Mouse (Mus musculus) heart, embryonic 14.5 days (tissue): ENCODE measurements around the gene Atf6. TPM values are rescaled to one million over a fixed set of nuclear protein-coding genes. Genes with fewer than 3 reads are reported as not detected.

ENCODE experiments used
- ATAC-seq: fragments of 200-750 bp; cut with Nextera tagmentation; 2 replicates; pipeline ENCODE4 v1.8.0; 2017; ENCODE audit warnings: low read depth, moderate TSS enrichment; ENCODE audit not compliant: insufficient number of reproducible peaks, insufficient read depth, low FRiP score
- H3K27ac ChIP-seq, 2 experiments: fragments of 200-500 bp in 1 of 2; fragments of 300-500 bp in 1 of 2; sonication (generic) in 1 of 2; replicated peaks in 1 of 2; 2 replicates each; pipeline ENCODE4 v1.5.1; 2012 to 2014; ENCODE audit warnings: low read depth in 2 of 2, low read length in 2 of 2, control low read depth in 1 of 2, mild to moderate bottlenecking in 1 of 2, mixed read lengths in 1 of 2; ENCODE audit not compliant: control insufficient read depth in 1 of 2, insufficient read depth in 1 of 2
- H3K27me3 ChIP-seq: fragments of 300-500 bp; sonication (generic); 2 replicates; pipeline ENCODE4 v1.6.1; 2014; ENCODE audit warnings: mild to moderate bottlenecking, low read length, control low read depth; ENCODE audit not compliant: control insufficient read depth, insufficient read depth
- H3K36me3 ChIP-seq: fragments of 300-500 bp; sonication (generic); 2 replicates; pipeline ENCODE4 v1.6.1; 2014; ENCODE audit warnings: mild to moderate bottlenecking, control low read depth, low read length, mixed read lengths; ENCODE audit not compliant: control insufficient read depth, insufficient read depth
- H3K4me1 ChIP-seq, 2 experiments: fragments of 200-500 bp in 1 of 2; fragments of 300-500 bp in 1 of 2; sonication (generic) in 1 of 2; 2 replicates each; pipeline ENCODE4 v1.6.1; 2012 to 2014; ENCODE audit warnings: low read length in 2 of 2, control low read depth in 1 of 2, mixed read lengths in 1 of 2; ENCODE audit not compliant: control insufficient read depth in 2 of 2, insufficient read depth in 2 of 2
- H3K4me2 ChIP-seq: fragments of 300-500 bp; sonication (generic); 2 replicates; pipeline ENCODE4 v1.6.1; 2014; ENCODE audit warnings: mild to moderate bottlenecking, low read length
- H3K4me3 ChIP-seq, 2 experiments: fragments of 200-500 bp in 1 of 2; fragments of 300-500 bp in 1 of 2; sonication (generic) in 1 of 2; 2 replicates each; pipeline ENCODE4 v1.5.1; 2012 to 2014; ENCODE audit warnings: low read length in 2 of 2, mild to moderate bottlenecking in 2 of 2, control low read depth in 1 of 2, low read depth in 1 of 2, moderate library complexity in 1 of 2; ENCODE audit not compliant: control insufficient read depth in 1 of 2, insufficient read depth in 1 of 2
- H3K9ac ChIP-seq: fragments of 300-500 bp; sonication (generic); 2 replicates; pipeline ENCODE4 v1.6.1; 2014; ENCODE audit warnings: mild to moderate bottlenecking, low read length
- H3K9me3 ChIP-seq: fragments of 300-500 bp; sonication (generic); 2 replicates; pipeline ENCODE4 v1.6.1; 2016; ENCODE audit warnings: low read length, control low read depth; ENCODE audit not compliant: control insufficient read depth
- WGBS: fragments of 180-500 bp; shearing (Covaris S2); extraction: QIAGEN DNeasy Blood & Tissue Kit; methylation state at CpG from one replicate; pipeline ENCODE4 v1.1.7; 2014; 5-methylcytosine and 5-hydroxymethylcytosine counted together
- polyA plus RNA-seq: library from polyadenylated mRNA; unstranded; fragments of >200 nt; fragmentation: Nextera tagmentation; extraction: Ambion mirVana; gene quantifications from 2 replicates; pipeline ENCODE4 v1.2.1, GENCODE M21; 2014

Gene Atf6
- polyA plus RNA-seq, 1 experiment from 2014 or later: 14.4 TPM

GRCm38 (mm10) chr1:170696996-170697395 is 170.6 kb downstream of the Atf6 start:
- no peak overlapping the region for H3K27ac ChIP-seq
- no peaks in the 10 kb centered on the region for H3K9me3 ChIP-seq
- H3K4me3 ChIP-seq: no peak overlapping the region
- ATAC-seq: no peak
- H3K4me1 ChIP-seq: peaks cover 4 to 13% of the 10 kb centered on the region in 2 experiments; a peak in 3 of 4 replicates
- no peaks in the 10 kb centered on the region for H3K27me3 ChIP-seq
- no peak overlapping the region for H3K9ac ChIP-seq
- 91% methylated on average over 8 of the region's 8 CpGs for WGBS
- H3K4me2 ChIP-seq: no peak overlapping the region
- no peaks in the 10 kb centered on the region for H3K36me3 ChIP-seq

DNA sequence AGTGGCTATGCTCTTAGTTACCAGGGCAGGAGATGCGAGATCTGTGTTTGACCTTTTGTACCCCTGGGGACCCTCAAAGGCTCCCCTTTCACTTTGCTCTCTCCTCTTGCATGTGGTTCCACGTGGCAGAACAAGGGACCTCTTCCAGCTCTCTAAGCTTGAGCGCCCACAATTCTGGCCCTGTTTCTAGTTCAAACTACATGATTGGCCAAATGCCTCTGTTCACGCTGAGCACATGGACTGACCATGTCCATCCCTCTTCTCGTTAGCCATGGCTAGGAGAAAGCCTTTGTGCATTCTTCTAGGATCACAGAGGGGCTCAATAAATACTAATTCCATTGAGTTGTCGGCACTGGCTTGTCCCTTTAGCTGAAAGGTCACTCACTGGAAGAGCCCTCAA is 172.2 kb downstream of the Atf6 start:
- Histone ChIP-seq H3K4me2 (no peak overlapping the region), H3K4me1 (peaks cover 4 to 13% of the 10 kb centered on the region in 2 experiments; a peak in 3 of 4 replicates), H3K27me3 (no peaks in the 10 kb centered on the region), H3K27ac (no peak overlapping the region), H3K4me3 (no peak overlapping the region), H3K36me3 (no peaks in the 10 kb centered on the region), H3K9ac (no peak overlapping the region), H3K9me3 (no peaks in the 10 kb centered on the region)
- no peak for ATAC-seq
- 85% methylated on average over 6 of the region's 6 CpGs for WGBS

- Histone ChIP-seq H3K36me3 (no peaks in the 10 kb centered on the region), H3K4me2 (no peak overlapping the region), H3K4me3 (no peak overlapping the region), H3K27ac (no peak overlapping the region), H3K27me3 (no peaks in the 10 kb centered on the region), H3K9ac (no peak overlapping the region), H3K9me3 (no peaks in the 10 kb centered on the region), H3K4me1 (peaks cover 4 to 13% of the 10 kb centered on the region in 2 experiments; a peak in 3 of 4 replicates)
- no peak for ATAC-seq
- WGBS: 38% methylated on average over 5 of the region's 5 CpGs
These were observed 172.7 kb downstream of the Atf6 start for GRCm38 (mm10) chr1:170694821-170695291.

DNA sequence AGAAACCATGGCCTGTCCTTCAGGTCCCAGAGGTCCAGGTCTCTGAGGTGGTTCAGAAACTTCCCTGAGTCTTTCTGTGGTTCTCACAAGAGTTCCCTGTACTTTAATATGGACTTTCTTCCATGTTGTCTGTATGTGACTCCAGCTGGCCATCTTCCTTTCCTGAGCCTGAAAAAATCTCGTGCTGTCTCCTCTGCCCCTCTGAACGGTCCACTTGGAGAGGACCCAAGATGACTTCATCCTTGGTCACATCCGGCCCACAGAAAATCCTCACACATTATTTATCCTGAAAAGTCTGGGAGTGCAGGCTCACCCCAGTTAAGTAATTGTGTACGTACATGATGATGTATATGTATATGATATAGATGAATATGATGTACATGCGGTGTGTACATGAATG is 176.3 kb downstream of the Atf6 start:
- WGBS: 85% methylated on average over 5 of the region's 5 CpGs
- H3K27ac ChIP-seq: no peak overlapping the region

DNA sequence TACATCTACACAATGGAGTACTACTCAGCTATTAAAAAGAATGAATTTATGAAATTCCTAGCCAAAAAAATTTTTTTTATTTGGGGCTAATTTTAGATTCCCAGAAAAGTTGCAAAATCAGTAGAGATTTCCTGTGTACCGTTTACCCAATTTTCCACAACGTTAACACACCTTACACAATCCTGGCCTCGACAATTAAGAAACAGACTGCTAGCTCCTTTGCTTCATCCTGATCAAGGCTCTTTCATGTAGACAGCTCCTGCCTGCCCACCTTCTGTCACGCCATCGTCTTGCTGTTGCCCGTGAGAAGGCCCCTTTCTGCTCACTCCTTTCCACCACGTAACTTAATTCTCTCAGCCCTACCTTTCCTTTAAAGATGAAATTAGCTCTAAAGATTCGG is 177.8 kb downstream of the Atf6 start:
- 95% methylated on average over 8 of the region's 8 CpGs for WGBS
- H3K4me2 ChIP-seq: no peak overlapping the region
- peaks cover 0 to 5% of the 10 kb centered on the region in 2 experiments; a peak in 2 of 4 replicates for H3K4me1 ChIP-seq
- H3K4me3 ChIP-seq: no peak overlapping the region
- no peak overlapping the region for H3K27ac ChIP-seq
- H3K36me3 ChIP-seq: no peaks in the 10 kb centered on the region
- no peaks in the 10 kb centered on the region for H3K27me3 ChIP-seq
- H3K9ac ChIP-seq: no peak overlapping the region
- H3K9me3 ChIP-seq: no peaks in the 10 kb centered on the region
- ATAC-seq: no peak

More for the DNA sequence above, 176.3 kb downstream of the Atf6 start:
- H3K9ac ChIP-seq: no peak overlapping the region
- ATAC-seq: no peak
- H3K27me3 ChIP-seq: no peaks in the 10 kb centered on the region
- no peaks in the 10 kb centered on the region for H3K36me3 ChIP-seq
- peaks cover 0 to 10% of the 10 kb centered on the region in 2 experiments; a peak in 2 of 4 replicates for H3K4me1 ChIP-seq
- no peaks in the 10 kb centered on the region for H3K9me3 ChIP-seq
- H3K4me3 ChIP-seq: no peak overlapping the region
- H3K4me2 ChIP-seq: no peak overlapping the region

GRCm38 (mm10) chr1:170683863-170684262 is 183.7 kb downstream of the Atf6 start:
- ATAC-seq: no peak
- Histone ChIP-seq H3K4me3 (no peak overlapping the region), H3K9ac (no peak overlapping the region), H3K27ac (no peak overlapping the region), H3K4me1 (peaks cover 5 to 7% of the 10 kb centered on the region in 2 experiments), H3K36me3 (peaks cover 35% of the 10 kb centered on the region), H3K9me3 (no peaks in the 10 kb centered on the region), H3K27me3 (no peaks in the 10 kb centered on the region), H3K4me2 (no peak overlapping the region)
- 83% methylated on average over 6 of the region's 6 CpGs for WGBS

GRCm38 (mm10) chr1:170679624-170680023 is 187.9 kb downstream of the Atf6 start:
- 0 out of 2 replicates have a peak, but pooled peaks cover 5% of the 10 kb centered on the region for H3K9me3 ChIP-seq
- H3K4me1 ChIP-seq: peaks cover 6 to 7% of the 10 kb centered on the region in 2 experiments
- H3K4me3 ChIP-seq: no peak overlapping the region
- H3K27ac ChIP-seq: no peak overlapping the region
- peaks cover 56% of the 10 kb centered on the region for H3K36me3 ChIP-seq
- no peak overlapping the region for H3K9ac ChIP-seq
- 74% methylated on average over 2 of the region's 2 CpGs for WGBS
- no peak overlapping the region for H3K4me2 ChIP-seq
- ATAC-seq: no peak
- no peaks in the 10 kb centered on the region for H3K27me3 ChIP-seq

DNA sequence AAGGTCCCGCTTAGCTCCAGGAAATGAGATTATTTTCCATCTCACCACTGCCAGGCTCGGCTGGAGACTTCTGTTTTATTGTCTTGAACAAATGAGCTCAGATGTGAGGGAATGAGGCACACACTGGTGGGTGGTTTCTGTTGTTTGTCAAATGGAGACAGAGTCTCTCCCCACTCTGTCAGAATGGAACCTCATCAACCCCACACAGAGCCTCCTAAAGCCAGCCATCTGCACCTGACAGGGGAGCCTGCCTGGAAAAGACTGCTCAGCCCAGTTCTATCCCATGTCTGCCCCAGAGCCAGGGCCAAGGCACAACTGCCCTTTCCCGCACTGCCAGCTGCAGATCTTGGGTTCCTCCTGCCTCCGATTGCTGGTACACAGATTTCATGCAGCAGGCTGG is 188.7 kb downstream of the Atf6 start:
- H3K27ac ChIP-seq: no peak overlapping the region; a peak in 1 of 4 replicates
- H3K27me3 ChIP-seq: no peaks in the 10 kb centered on the region
- ATAC-seq: no peak
- H3K4me1 ChIP-seq: peaks cover 7 to 8% of the 10 kb centered on the region in 2 experiments
- H3K36me3 ChIP-seq: peaks cover 53% of the 10 kb centered on the region
- 67% methylated on average over 4 of the region's 4 CpGs for WGBS
- 0 out of 2 replicates have a peak, but pooled peaks cover 5% of the 10 kb centered on the region for H3K9me3 ChIP-seq
- H3K9ac ChIP-seq: no peak overlapping the region; the same call in 1 of the 2 replicates
- H3K4me3 ChIP-seq: no peak overlapping the region
- no peak overlapping the region for H3K4me2 ChIP-seq
